Mouse (Mus musculus) right cerebral cortex, postnatal 10 days (tissue): ENCODE measurements around the gene Gm21797.
"Not testable (repeated sequence)": the region's sequence is repeated elsewhere in the genome, so short reads cannot be mapped to it uniquely, and the experiment has no call there.

Experiments used
- DNase-seq, 2 experiments: peaks; one replicate each; pipeline ENCODE4 v3.0.0; 2021; ENCODE audit warnings: low spot score in 2 of 2

Gm21797 gene

DNA sequence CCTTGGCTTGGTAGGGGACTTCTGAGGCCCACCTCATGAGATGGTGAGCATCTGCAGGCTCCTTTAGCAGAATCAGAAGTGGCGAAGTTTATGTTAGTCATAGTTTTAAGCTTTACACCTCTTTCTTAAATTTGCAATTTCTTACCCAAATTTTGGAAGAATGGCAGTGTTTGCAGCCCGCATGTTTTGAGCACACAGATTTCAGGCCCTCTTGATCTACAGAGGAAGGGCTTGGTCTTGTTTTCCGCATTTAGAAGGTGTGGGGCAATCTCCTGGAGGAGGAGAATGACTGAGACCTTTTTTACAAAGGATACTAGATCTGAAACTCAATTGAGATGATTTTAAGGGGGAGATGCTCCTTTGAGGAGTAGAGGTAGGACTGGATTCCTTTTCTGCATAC lies at the start of gene Gm21797:
TSS of gene Gm21797 (minus strand) at position 101 of the 400 bp plus-strand sequence.
- DNase-seq = not testable (repeated sequence)

DNA sequence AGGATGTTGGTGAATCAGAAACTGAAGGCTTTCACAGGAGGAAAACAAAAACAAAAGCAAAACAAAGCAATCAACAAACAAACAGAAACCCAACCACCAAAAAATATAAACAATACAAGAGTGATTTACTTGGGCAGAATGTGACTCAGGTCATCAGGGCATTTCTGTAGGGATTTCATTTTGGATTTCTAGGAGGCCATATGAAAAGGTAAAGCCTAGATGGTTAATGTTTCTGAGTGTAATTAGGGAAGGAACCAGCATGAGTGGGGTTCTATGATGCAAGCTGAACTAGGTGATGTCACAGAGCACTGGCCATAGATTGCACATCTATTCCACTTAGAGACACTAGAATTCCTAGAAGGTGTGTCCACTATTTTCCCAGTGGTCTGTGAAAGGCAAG lies 29.0 kb upstream of the Gm21797 start, which contains the start of gene Gm20795:
TSS of gene Gm20795 (plus strand) at position 301 of the 400 bp plus-strand sequence.
- DNase-seq = not testable (repeated sequence)
